Mouse (Mus musculus) layer of hippocampus, adult 2 months (tissue): ENCODE data around the gene Ifi202b. TPM values are rescaled to one million over a fixed set of nuclear protein-coding genes. Genes with fewer than 3 reads are reported as not detected.
"Not testable (repeated sequence)": the region's sequence is repeated elsewhere in the genome, so short reads cannot be mapped to it uniquely, and the experiment has no call there.

Source experiments
- DNase-seq, 2 experiments: peaks; one replicate each; pipeline ENCODE4 v3.0.0; 2022; ENCODE audit warnings: low spot score in 2 of 2
- H3K27ac ChIP-seq: fragments of 200-600 bp; 2 replicates; pipeline ENCODE4 v1.8.1; 2022
- H3K4me3 ChIP-seq: fragments of 200-600 bp; 2 replicates; pipeline ENCODE4 v1.8.1; 2022; ENCODE audit warnings: mild to moderate bottlenecking
- CTCF ChIP-seq: fragments of 200-600 bp; conservative IDR thresholded peaks from 2 replicates; pipeline ENCODE4 v1.8.1; 2022; ENCODE audit warnings: antibody characterized with exemption, mild to moderate bottlenecking, moderate library complexity
- long read RNA-seq, 2 experiments: library from polyadenylated mRNA; stranded (forward); transcript quantifications; one replicate each; pipeline ENCODE4 v2.0.0; 2021; ENCODE audit warnings: borderline mapping rate in 2 of 2
- total RNA-seq, 2 experiments: library from RNA; stranded (reverse); gene quantifications; 2 replicates each; pipeline ENCODE4 v1.2.3; 2021

Gene Ifi202b
- total RNA-seq, result not detected
- long read RNA-seq, experiment 1, result 0 reads
- long read RNA-seq, experiment 2, result 0 reads

GRCm38 (mm10) chr1:173982694-173983305, at the start of gene Ifi202b:
Ifi202b (minus strand) TSS chr1:173982744.
- H3K4me3 ChIP-seq, H3K27ac ChIP-seq, DNase-seq: not testable (repeated sequence)

GRCm38 (mm10) chr1:174031698-174032097, 49.2 kb upstream of the Ifi202b start, which contains the start of gene Ifi205:
Ifi205 (minus strand) TSS chr1:174031810.
- TF ChIP-seq CTCF, result no peak
- no peak within 1 kb of the TSS for H3K4me3 ChIP-seq
- H3K27ac ChIP-seq, result no peak within 1 kb of the TSS
- no peak for DNase-seq

- H3K4me3 ChIP-seq, DNase-seq, H3K27ac ChIP-seq: not testable (repeated sequence)
Observed at GRCm38 (mm10) chr1:174007050-174007449, 24.5 kb upstream of the Ifi202b start.

- not testable (repeated sequence) for H3K4me3 ChIP-seq, DNase-seq, H3K27ac ChIP-seq
Observed at GRCm38 (mm10) chr1:174004352-174005109, 22.0 kb upstream of the Ifi202b start.

- TF ChIP-seq CTCF, result no peak
- DNase-seq, result no peak
- H3K4me3 ChIP-seq, result no peak overlapping the region
- no peak overlapping the region for H3K27ac ChIP-seq
Observed at GRCm38 (mm10) chr1:173995003-173995402, 12.5 kb upstream of the Ifi202b start.

- DNase-seq, H3K27ac ChIP-seq, H3K4me3 ChIP-seq: not testable (repeated sequence)
Observed at GRCm38 (mm10) chr1:173981038-173981437, 1.5 kb downstream of the Ifi202b start.

GRCm38 (mm10) chr1:173977622-173978021, 4.9 kb downstream of the Ifi202b start:
- no peak for DNase-seq

GRCm38 (mm10) chr1:173973111-173973510, 9.4 kb downstream of the Ifi202b start:
- TF ChIP-seq CTCF, result no peak
- H3K4me3 ChIP-seq, result no peak overlapping the region
- peak in 1 of 2 experiments; percentile 5 for DNase-seq
- H3K27ac ChIP-seq, result no peak overlapping the region

More at GRCm38 (mm10) chr1:173977622-173978021, 4.9 kb downstream of the Ifi202b start:
- no peak for TF ChIP-seq CTCF
- Histone ChIP-seq H3K4me3 (no peak overlapping the region), H3K27ac (no peak overlapping the region)

- not testable (repeated sequence) for DNase-seq, H3K4me3 ChIP-seq, H3K27ac ChIP-seq
Observed at GRCm38 (mm10) chr1:173961491-173961890, 21.1 kb downstream of the Ifi202b start.

GRCm38 (mm10) chr1:173959998-173960397, 22.5 kb downstream of the Ifi202b start:
- H3K4me3 ChIP-seq, DNase-seq, H3K27ac ChIP-seq: not testable (repeated sequence)

- not testable (repeated sequence) for DNase-seq, H3K4me3 ChIP-seq, H3K27ac ChIP-seq
Observed at GRCm38 (mm10) chr1:173955839-173956527, 26.6 kb downstream of the Ifi202b start.

GRCm38 (mm10) chr1:173955071-173955796, 27.3 kb downstream of the Ifi202b start:
- Histone ChIP-seq H3K27ac (no peak overlapping the region), H3K4me3 (no peak overlapping the region)
- DNase-seq, result no peak
- TF ChIP-seq CTCF, result no peak

GRCm38 (mm10) chr1:173953563-173953962, 29.0 kb downstream of the Ifi202b start:
- no peak for TF ChIP-seq CTCF
- DNase-seq, result no peak

GRCm38 (mm10) chr1:173949044-173949443, 33.5 kb downstream of the Ifi202b start:
- DNase-seq, H3K27ac ChIP-seq, H3K4me3 ChIP-seq: not testable (repeated sequence)

More at GRCm38 (mm10) chr1:173953563-173953962, 29.0 kb downstream of the Ifi202b start:
- no peak overlapping the region for H3K4me3 ChIP-seq
- H3K27ac ChIP-seq, result no peak overlapping the region

- peak; percentile 59 to 61 for DNase-seq
- H3K27ac ChIP-seq, H3K4me3 ChIP-seq: not testable (repeated sequence)
Observed at GRCm38 (mm10) chr1:173942780-173943066, 39.8 kb downstream of the Ifi202b start.

- not testable (repeated sequence) for H3K27ac ChIP-seq, DNase-seq, H3K4me3 ChIP-seq
Observed at GRCm38 (mm10) chr1:173941924-173942779, 40.4 kb downstream of the Ifi202b start, which contains the start of the genes Mndal and Ifi203. Mndal (minus strand) TSS chr1:173942491. Ifi203 (minus strand) TSS chr1:173942672.

GRCm38 (mm10) chr1:173941522-173941921, 41.0 kb downstream of the Ifi202b start:
- DNase-seq, H3K27ac ChIP-seq, H3K4me3 ChIP-seq: not testable (repeated sequence)
